Mouse (Mus musculus): ENCODE results near the gene Gja6. TPM values are rescaled to one million over a fixed set of nuclear protein-coding genes. Genes with fewer than 3 reads are reported as not detected.

Gja6 gene
- not detected in 2 replicates for polyA plus RNA-seq (2012; ENCODE audit: low replicate concordance)

GRCm38 (mm10) chrX:160906952-160907351 lies at the start of gene Gja6:
TSS of gene Gja6 (minus strand) at chrX:160907052.

Other genes starting within 250 kb of the Gja6 start
- gene Ppef1, start 171.3 kb downstream of the Gja6 start, polyA plus RNA-seq (2012; ENCODE audit: low replicate concordance): not detected in 2 replicates
- not detected in 2 replicates for gene Rs1, start 139.0 kb downstream of the Gja6 start, polyA plus RNA-seq (2012; ENCODE audit: low replicate concordance)
- gene Cdkl5, start 87.7 kb upstream of the Gja6 start, polyA plus RNA-seq (2012; ENCODE audit: low replicate concordance): 0.12 and 0.20 TPM in 2 replicates
- 1.5 and 1.6 TPM in 2 replicates for gene Scml2, start 210.1 kb upstream of the Gja6 start, polyA plus RNA-seq (2012; ENCODE audit: low replicate concordance)